Mouse (Mus musculus): ENCODE data around the gene Tmem106c. TPM values are rescaled to one million over a fixed set of nuclear protein-coding genes. Genes with fewer than 3 reads are reported as not detected.

Gene Tmem106c
- polyA plus RNA-seq, 1 experiment from 2014 or later, result 36.0 TPM

DNA sequence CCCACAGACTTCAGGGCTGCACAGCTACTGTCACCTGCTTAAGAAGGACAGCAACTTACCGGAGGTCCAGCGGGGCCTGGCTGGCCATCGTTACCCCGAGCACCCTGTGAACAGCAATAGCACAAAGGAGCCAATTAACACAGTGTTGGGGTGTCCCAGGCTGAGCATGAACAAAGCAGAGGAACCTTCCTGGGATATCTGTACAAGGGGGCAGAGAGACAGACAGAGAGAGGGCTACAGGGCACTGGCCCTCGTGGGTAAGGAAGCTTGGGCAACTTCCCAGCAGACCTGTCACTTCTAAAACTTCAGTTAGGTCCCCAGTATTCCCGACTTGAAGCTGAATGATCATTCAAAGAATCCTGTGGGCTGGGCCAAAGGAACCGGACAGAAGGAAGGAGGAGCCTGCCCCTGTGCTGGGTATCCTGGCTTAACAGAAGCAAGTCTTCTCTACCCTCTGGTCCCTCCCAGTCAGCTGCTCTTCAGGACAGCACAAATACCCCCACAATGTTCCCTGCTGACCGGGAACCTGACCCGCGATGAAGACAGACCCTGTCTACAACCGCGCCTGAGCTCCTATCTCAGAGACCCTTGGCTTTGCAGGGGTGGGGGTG is 27.4 kb downstream of the Tmem106c start:
- peak; percentile 47 for DNase-seq (ENCODE audit: low spot score)
- 8% methylated on average over 12 of the region's 12 CpGs for WGBS
- Histone ChIP-seq H3K4me3 (peak overlapping the region; percentile 44), H3K9me3 (no peaks in the 10 kb centered on the region), H3K27me3 (replicated peaks; ENCODE audit: low read depth, poor library complexity, severe bottlenecking) (no peaks in the 10 kb centered on the region), H3K27ac (replicated peaks) (peak overlapping the region; percentile 95), H3K4me1 (peaks cover 64% of the 10 kb centered on the region), H3K36me3 (replicated peaks) (peaks cover 94% of the 10 kb centered on the region)

DNA sequence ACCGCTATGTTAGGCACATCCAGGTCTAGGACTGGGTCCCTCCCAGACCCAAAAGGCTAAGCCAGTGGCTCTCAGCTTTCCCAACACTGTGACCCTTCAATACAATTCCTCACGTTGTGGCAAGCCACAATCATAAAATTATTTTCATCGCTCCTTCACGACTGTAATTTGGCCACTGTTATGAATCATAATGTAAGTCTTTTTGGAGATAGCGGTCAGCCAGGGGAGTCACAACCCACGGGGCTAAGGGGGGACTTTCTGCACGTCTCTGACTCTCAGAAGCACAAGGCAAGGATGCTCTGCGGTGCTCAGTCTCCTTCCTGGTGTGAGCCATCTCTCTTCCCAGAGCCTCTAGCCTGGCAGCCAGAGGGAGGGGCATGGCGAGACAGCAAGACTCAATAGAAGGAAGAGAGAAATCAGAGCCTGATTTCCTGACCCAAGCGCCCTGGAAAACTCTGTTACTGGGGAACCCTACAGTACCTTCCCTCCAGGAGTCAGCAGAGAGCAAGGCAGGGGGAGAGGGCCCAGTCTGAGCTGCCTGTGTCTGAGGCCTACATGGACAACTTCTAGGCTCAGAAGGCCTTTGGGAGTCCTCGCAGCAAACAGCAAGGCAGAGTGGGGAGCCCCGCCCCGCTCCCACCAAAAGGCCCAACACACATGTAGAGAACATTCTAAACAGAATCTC is 28.2 kb downstream of the Tmem106c start:
- Histone ChIP-seq H3K27me3 (replicated peaks; ENCODE audit: low read depth, poor library complexity, severe bottlenecking) (no peaks in the 10 kb centered on the region), H3K4me1 (peaks cover 64% of the 10 kb centered on the region), H3K4me3 (peak overlapping the region; percentile 44), H3K36me3 (replicated peaks) (peaks cover 94% of the 10 kb centered on the region), H3K27ac (replicated peaks) (peak overlapping the region; percentile 95), H3K9me3 (no peaks in the 10 kb centered on the region)
- WGBS, result 33% methylated on average over 13 of the region's 13 CpGs
- peak; percentile 67 for DNase-seq (ENCODE audit: low spot score)

DNA sequence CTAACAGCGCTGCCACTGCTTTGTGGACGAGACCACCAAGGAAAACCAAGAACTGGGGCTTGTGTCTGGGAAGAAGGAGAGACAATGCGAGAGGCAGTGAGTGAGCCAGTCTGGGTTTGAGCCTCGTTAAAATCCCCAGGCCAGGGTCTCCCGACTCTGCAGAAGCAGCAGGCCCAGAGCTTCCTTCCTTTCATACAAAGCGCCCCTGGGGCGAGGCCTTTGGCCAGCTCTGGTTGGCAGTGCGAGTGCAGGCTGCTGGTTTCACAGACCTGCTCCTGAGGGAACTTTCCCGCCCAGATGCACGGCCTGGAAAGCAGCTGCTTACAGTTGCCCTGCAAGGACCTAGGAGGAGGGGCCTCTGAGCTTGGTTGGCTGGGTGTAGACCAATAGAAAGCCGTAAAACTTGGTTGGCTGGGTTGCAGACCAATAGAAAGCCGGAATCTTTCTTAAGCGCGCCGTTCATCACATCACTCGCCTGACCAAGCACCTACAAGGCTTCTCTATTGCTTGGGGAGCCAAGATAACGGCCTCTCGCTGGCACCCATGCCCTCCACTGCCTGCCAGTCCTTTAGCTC is 28.8 kb downstream of the Tmem106c start:
- H3K4me1 ChIP-seq, result peaks cover 62% of the 10 kb centered on the region
- no peaks in the 10 kb centered on the region for H3K27me3 ChIP-seq (replicated peaks; ENCODE audit: low read depth, poor library complexity, severe bottlenecking)
- DNase-seq (ENCODE audit: low spot score), result peak; percentile 91
- 5% methylated on average over 18 of the region's 18 CpGs for WGBS
- peak overlapping the region; percentile 95 for H3K27ac ChIP-seq (replicated peaks)
- H3K4me3 ChIP-seq, result peak overlapping the region; percentile 44
- H3K36me3 ChIP-seq (replicated peaks), result peaks cover 94% of the 10 kb centered on the region
- H3K9me3 ChIP-seq, result no peaks in the 10 kb centered on the region

DNA sequence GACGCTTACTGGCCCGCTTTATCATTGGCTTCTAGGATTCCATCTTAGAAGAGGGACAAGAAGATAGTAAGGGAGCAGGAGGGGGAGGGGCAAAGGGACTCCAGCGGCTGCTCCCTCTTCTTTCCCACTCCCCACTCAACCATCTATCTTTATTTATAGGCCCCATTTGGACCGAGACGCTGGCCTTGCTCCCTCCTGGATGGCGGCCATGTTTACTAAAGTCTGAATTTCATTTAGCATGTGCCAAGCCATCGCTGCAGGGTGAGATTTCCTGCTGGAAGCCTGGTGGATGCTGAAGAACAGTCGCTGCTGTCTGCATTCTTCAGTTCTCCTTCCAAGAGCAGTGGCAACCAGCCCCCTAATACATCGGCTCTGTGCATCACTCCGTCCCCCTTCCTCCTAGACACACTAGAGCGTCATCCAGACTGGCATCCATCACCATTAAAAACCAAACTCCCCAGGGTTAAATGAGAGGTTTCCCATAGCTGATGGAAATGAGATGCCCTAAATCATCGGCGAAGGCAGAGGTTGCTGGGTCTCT is 32.8 kb downstream of the Tmem106c start:
- Histone ChIP-seq H3K4me3 (no peak overlapping the region), H3K27me3 (replicated peaks; ENCODE audit: low read depth, poor library complexity, severe bottlenecking) (peaks cover 18% of the 10 kb centered on the region), H3K27ac (replicated peaks) (no peak overlapping the region), H3K36me3 (replicated peaks) (peaks cover 88% of the 10 kb centered on the region), H3K4me1 (peaks cover 54% of the 10 kb centered on the region), H3K9me3 (no peaks in the 10 kb centered on the region)
- DNase-seq (ENCODE audit: low spot score), result no peak
- 90% methylated on average over 13 of the region's 13 CpGs for WGBS

DNA sequence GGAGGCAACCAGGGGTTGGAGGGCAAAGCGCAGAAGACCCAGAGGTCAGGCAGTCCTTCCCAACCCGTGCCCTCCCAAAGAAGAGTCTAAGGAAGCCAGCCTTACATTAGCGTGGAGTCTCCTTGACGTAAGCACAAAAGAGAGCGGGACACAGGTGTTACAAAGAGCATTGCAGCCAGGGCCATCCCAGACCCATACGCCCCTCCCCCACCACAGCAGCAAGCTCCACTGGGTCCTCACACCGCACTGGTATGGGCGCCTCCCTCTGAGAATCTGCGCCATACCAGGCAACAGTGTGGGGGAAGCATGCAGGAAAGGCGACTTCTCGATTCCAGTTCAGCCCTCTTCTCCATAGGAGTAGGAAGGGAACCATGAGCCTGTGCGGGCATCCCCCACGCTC is 35.5 kb downstream of the Tmem106c start:
- no peaks in the 10 kb centered on the region for H3K9me3 ChIP-seq
- peak overlapping the region; percentile 84 for H3K4me3 ChIP-seq
- peak; percentile 36 for DNase-seq (ENCODE audit: low spot score)
- peaks cover 60% of the 10 kb centered on the region for H3K36me3 ChIP-seq (replicated peaks)
- H3K27ac ChIP-seq (replicated peaks), result peak overlapping the region; percentile 97
- peaks cover 21% of the 10 kb centered on the region for H3K27me3 ChIP-seq (replicated peaks; ENCODE audit: low read depth, poor library complexity, severe bottlenecking)
- 33% methylated on average over 13 of the region's 13 CpGs for WGBS
- peaks cover 51% of the 10 kb centered on the region for H3K4me1 ChIP-seq

DNA sequence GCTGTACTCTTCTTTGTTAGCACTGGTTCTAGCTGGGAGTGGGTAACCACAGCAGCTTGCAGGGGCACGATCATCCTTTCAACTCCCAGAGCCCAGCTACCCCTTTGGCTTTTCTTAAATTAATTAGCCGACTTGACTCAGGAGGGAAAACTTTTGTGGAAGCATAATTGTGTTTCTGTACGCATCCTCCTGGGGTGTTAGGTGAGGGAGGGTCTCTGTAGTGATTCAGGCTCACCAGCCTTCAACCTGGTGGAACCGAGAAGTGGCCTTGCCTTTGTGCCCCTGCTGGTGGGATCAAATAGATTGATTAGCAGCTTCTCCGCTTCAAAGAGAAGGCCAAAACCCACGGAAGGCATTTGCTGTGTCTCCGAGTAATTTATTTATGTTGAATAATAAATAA is 36.0 kb downstream of the Tmem106c start:
- Histone ChIP-seq H3K9me3 (no peaks in the 10 kb centered on the region), H3K36me3 (replicated peaks) (peaks cover 56% of the 10 kb centered on the region), H3K27me3 (replicated peaks; ENCODE audit: low read depth, poor library complexity, severe bottlenecking) (peaks cover 26% of the 10 kb centered on the region), H3K4me1 (peaks cover 56% of the 10 kb centered on the region), H3K4me3 (peak overlapping the region; percentile 84), H3K27ac (replicated peaks) (peak overlapping the region; percentile 97)
- 22% methylated on average over 7 of the region's 7 CpGs for whole genome bisulfite sequencing
- DNase-seq (ENCODE audit: low spot score), result no peak

DNA sequence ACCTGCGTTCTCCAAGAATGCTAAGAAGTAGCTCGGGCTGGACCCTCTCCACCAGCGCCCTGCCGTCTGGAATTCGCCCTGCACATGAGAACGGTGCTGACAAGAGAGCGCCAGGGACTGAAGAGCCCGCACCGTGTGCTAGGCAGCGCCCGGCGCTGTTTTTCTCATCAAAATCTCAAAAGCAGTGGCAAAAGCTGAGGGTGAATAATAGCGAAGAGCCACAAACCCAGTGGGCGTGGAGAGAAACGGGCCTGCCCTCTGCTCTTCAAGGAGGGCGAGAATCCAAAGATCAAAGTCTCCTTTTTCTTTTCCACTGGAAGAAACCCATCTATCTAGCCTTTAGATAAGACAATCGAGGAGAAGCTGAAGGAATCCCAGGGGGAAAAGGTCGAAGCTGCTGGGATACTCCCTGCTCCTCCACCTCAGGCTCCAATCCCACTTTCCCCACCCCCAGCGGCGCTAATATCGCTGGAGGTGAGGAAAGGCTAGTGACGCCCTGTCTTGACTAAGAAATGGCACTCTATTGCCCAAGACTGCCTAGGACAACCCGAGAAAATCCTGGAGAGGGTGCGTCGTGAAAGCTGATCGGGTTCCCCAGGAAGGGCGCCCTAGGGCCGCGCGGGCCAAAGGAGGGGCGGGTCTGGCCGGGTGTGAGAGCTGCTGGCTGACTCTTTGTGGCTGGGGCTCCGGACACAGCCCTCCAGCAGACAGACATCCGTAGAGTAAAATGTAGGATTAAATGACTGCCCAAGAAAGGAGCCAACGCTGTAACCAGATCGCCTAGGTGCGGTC is 37.5 kb downstream of the Tmem106c start:
- Histone ChIP-seq H3K4me3 (peak overlapping the region; percentile 84), H3K4me1 (peaks cover 65% of the 10 kb centered on the region), H3K27me3 (replicated peaks; ENCODE audit: low read depth, poor library complexity, severe bottlenecking) (peaks cover 38% of the 10 kb centered on the region), H3K9me3 (no peaks in the 10 kb centered on the region), H3K27ac (replicated peaks) (peak overlapping the region; percentile 97), H3K36me3 (replicated peaks) (peaks cover 40% of the 10 kb centered on the region)
- under 1% methylated on average over 37 of the region's 37 CpGs for WGBS
- peak; percentile 78 for DNase-seq (ENCODE audit: low spot score)

DNA sequence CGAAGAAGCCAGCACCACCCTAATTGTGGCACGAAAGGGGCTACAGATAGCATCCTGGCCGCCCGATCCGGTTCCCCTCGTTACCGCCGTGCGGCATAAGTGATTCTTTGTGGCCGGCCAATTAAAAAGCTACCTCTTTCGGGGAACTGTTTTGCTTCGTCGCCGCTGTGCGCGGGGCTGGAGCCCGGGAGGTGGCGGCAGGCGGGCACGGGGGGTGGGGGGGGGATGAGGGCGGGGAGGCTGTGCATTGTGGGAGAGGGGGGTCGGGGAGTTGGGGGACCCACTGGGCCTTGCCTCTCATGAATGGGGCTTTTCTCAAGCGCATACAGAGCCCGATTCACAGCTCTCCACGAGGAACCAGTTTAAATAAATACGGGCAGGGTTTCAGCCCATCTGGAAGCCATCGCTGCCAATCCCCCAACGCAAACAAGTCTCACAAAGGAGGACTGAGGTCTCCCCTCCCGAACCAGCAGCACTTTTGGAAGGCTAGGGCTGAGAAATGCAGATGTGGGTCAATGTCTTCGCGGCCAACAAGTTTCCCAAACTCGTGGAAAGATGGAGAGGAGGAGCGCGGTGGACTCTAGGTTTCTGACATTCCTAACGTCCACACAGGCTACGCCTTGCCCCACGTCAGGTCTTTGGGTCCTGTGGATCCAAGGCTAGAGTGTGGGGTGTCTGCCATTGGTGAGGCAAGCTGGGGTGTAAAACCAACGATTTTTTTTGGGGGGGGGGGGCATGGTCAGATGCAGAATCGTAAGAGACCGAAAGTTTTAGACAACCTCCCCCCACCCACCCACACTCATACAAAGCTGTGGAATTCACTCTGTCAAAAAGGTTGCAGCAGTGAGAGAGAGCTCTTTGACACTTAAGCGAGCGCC is 38.4 kb downstream of the Tmem106c start:
- Histone ChIP-seq H3K4me3 (peak overlapping the region; percentile 84), H3K27ac (replicated peaks) (peak overlapping the region; percentile 97), H3K4me1 (peaks cover 65% of the 10 kb centered on the region), H3K27me3 (replicated peaks; ENCODE audit: low read depth, poor library complexity, severe bottlenecking) (peaks cover 41% of the 10 kb centered on the region), H3K9me3 (no peaks in the 10 kb centered on the region), H3K36me3 (replicated peaks) (peaks cover 32% of the 10 kb centered on the region)
- peak; percentile 87 for DNase-seq (ENCODE audit: low spot score)
- under 1% methylated on average over 42 of the region's 42 CpGs for WGBS

DNA sequence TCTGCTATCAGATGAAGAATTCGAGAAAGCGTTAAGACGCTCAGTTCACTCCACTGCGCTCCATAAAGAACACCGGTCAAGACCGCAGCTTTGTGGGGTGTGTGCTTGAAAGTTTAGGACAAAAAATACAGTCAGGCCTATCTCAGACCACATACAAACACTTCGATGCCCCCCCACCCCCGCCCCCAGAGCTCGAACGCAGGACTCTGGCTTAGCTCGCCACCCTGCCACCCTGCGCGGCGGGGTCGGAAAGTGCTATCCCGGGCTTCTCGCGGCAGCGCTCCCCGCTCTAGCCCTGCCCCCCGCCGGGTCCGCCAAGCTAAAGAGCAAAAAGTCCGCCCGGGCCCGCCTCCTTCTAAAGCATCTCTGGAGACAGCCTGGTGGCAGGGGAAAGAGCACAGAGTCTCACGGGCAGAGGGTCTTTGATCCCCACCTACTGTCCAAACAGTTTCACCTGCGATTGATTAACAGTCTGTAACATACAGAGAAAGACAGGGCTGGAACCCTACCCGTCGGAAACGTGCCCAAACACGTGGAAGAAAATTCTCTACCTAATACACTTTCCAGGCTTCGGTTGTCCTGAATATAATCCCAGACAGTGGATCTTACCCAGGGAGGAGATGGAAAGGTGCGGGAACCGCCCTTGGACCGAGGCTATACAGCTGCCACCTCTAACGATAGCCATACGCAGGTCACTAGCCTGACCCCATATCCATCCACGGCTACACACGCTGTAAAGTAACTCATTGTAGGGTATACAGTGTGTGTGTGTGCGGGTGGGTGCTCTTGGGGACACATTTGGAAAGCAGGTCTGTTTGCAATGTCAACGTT is 39.2 kb downstream of the Tmem106c start:
- Histone ChIP-seq H3K27me3 (replicated peaks; ENCODE audit: low read depth, poor library complexity, severe bottlenecking) (peaks cover 41% of the 10 kb centered on the region), H3K4me1 (peaks cover 65% of the 10 kb centered on the region), H3K4me3 (peak overlapping the region; percentile 84), H3K27ac (replicated peaks) (peak overlapping the region; percentile 97), H3K9me3 (no peaks in the 10 kb centered on the region), H3K36me3 (replicated peaks) (peaks cover 23% of the 10 kb centered on the region)
- DNase-seq (ENCODE audit: low spot score), result peak; percentile 85
- under 1% methylated on average over 42 of the region's 42 CpGs for WGBS

DNA sequence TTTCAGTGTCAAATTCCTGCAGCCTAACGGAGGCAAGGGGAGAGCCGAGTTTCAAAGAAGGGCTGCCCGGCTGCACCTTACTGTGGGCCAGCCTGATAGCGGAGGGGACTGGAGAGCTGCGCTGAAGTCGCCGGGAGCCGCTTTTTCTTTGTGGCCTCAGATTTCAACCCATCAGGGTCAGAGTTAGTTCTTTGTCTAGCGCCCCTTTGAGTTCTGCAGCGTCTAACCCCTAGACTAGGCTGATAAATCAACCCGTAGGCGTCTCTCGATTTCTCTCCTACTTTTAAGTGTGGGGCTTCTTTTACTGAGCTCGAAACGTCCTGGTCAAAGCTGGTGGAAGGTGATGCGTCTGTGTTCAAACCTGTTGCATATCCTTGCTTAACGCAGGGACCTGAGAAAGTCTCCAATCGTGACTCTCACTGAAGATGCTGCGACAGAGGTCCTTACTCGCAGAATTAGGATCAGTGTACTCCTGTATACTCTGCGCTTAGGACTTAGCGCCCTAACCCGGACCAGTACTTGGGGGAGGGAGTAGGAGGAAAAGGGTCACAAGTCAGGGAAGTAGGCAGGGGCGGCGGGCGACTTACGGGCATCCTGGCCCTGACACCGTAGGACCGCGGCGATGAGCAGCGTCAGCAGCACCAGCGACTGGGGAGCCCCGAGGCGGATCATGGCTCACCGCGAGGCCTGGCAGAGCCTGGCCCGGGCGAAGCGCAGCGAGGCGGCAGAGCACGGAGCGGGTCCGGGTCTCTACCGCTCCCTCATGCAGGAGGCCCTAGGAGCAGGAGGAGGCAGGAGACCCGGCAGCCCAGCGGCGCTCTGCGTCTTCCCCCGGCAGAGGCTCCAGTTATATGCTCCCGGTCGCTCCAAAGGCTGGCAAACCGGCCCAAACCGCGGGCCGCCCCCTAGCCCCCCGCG is 40.1 kb downstream of the Tmem106c start, which contains the start of gene Col2a1:
Col2a1 (minus strand) TSS at position 874 of the 918 bp plus-strand sequence.
- Histone ChIP-seq H3K9me3 (no peaks in the 10 kb centered on the region), H3K27ac (replicated peaks) (peak within 1 kb of the TSS; percentile 97), H3K4me3 (peak within 1 kb of the TSS; percentile 84), H3K27me3 (replicated peaks; ENCODE audit: low read depth, poor library complexity, severe bottlenecking) (peaks cover 41% of the 10 kb centered on the region), H3K36me3 (replicated peaks) (peaks cover 15% of the 10 kb centered on the region), H3K4me1 (peaks cover 64% of the 10 kb centered on the region)
- DNase-seq (ENCODE audit: low spot score), result peak; percentile 93
- under 1% methylated on average over 59 of the region's 59 CpGs for WGBS

Measured in embryonic facial prominence, embryonic 10.5 days (tissue).